Mouse (Mus musculus) adrenal gland, postnatal 14 days (tissue): Measurements from ENCODE around the gene Zfp668. TPM values are rescaled to one million over a fixed set of nuclear protein-coding genes. Genes with fewer than 3 reads are reported as not detected.

Source experiments
- DNase-seq: peaks from one replicate; pipeline ENCODE4 v3.0.0; 2021; ENCODE audit warnings: mixed read lengths
- total RNA-seq: library from RNA; stranded (reverse); gene quantifications from 2 replicates; pipeline ENCODE4 v1.2.3, GENCODE M21; 2021

Gene Zfp668
- total RNA-seq, 1 experiment from 2014 or later = 8.3 TPM

DNA sequence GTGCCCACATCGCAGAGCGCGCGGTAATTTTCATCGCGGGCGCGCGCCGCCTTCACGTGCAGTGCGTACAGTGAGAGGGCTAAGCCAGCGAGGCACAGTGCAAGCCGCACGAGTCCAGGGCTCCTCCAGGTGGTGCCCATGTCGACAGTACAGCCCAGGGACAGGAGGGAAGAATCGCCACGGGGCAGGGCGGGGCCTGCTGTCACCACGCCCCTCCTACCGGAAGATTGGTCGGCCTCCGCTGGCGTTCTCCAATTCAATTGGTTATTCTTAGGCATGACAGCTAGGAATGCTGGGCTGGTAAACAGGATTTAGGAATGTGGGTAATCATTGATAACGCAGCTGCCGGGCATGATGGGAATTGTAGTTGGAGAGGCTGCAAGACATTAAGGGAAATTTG is 18.8 kb upstream of the Zfp668 start, which contains the start of the genes Gm21974 and Vkorc1:
Gm21974 (minus strand) TSS at position 13 of the 400 bp plus-strand sequence.
Vkorc1 (minus strand) TSS at position 176 of the 400 bp plus-strand sequence.
- DNase-seq = peak; percentile 96

DNA sequence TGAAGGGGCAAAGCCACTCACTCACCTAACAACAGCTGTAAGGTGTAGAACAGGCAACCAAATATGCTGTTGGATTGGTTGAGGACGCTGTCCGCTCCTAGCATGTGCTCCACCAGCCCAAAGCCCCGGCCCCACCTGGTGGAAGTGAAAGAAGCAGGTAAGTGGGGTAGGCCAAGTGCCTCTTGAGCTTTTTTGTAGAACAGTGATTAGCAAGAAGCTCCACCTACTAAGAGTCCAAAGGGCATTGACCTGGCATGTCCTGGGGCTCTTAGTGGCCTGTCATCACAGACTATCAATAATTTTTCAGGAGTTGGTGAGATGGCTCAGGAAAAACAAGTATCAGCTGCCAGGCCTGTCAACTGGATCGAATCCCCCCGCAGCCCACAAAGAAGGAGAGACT is 17.9 kb upstream of the Zfp668 start:
- DNase-seq = no peak

DNA sequence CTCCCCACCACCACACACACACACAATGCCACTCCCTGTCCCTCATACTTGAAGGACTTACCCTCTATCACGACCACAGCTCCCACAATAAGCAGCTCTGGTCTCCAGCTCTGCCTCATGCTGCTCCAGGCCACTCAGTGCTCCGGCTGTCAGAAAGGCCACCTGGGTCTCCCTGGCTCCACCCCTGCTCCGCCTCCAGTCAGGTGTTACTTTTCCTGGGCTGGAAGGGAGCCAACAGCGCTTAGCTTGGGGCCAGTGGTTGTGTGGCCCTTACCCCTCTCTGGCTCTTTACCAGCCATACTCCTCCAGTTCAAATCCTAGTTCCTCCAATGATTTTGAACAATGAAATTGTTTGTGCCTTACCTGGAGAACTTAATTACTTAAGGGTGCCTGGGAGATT is 14.2 kb upstream of the Zfp668 start, which contains the start of gene Prss53:
Prss53 (minus strand) TSS at position 173 of the 400 bp plus-strand sequence.
- no peak for DNase-seq

- no peak for DNase-seq
Observed at GRCm38 (mm10) chr7:127888821-127889220, 12.2 kb upstream of the Zfp668 start.

- DNase-seq = no peak
Observed at GRCm38 (mm10) chr7:127887781-127888180, 11.2 kb upstream of the Zfp668 start.

DNA sequence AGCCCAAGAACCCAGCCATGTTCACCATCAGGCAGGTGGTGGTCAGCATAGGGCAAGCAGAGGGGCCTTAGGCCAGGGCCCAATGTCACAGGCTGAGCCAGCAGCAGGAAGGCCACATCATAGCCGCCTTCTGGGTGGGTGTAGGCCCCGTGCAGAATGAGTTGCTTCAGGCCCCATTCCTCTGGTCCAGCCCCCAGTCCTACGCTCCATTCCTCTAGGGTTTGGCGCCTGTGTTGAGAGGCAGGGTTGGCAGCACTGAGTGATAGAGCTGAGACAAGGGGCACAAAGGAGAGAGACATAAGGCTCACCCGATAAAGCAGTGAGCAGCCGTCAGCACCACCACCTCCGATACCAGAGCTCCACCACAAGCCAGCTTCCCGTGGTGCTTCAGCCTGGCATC is 10.6 kb upstream of the Zfp668 start:
- no peak for DNase-seq

DNA sequence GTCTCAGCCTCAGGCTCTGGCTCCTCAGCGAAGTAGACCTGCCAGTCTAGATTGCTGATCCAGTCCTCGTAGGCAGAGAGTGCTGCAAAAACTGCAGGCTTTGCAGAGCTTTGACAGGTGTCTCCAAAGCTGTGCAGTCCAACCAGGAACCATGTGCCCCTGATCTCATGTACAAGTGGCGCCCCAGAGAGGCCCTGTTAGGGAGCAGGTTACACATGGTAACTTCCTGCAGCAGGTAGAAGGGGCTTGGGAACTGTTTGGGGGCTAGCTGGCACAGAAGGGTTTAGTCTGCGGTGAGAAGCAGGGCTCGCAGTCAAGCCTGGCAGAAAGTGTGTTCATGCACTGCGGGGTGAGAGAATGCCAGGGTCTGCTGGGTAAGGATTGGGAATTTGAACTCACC is 9.9 kb upstream of the Zfp668 start:
- DNase-seq = no peak

GRCm38 (mm10) chr7:127885951-127886350 is 9.3 kb upstream of the Zfp668 start:
- DNase-seq = peak; percentile 52

DNA sequence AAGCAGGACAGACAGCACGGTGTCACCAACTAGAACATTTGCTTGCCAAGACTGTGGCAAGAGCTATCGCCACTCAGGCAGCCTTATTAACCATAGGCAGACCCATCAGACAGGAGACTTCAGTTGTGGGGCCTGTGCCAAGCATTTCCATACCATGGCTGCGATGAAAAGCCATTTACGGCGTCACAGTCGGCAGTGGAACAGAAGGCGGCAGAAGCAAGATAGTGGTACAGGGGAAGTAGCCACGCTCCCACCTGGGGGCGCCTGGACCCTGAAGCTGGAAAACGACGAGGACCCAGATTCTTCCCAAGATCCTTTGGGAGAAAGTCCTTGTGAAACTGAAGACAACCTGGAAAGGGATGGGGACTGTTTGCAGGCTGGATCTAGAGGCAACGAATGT is 3.8 kb upstream of the Zfp668 start:
- DNase-seq = no peak

GRCm38 (mm10) chr7:127879301-127879700 is 2.7 kb upstream of the Zfp668 start:
- no peak for DNase-seq

GRCm38 (mm10) chr7:127876041-127876466 is 574 bp downstream of the Zfp668 start, which contains the start of gene Zfp646:
Gene Zfp646 (plus strand): TSS chr7:127876221.
- peak; percentile 88 for DNase-seq

GRCm38 (mm10) chr7:127875627-127876001 is 1.0 kb downstream of the Zfp668 start:
- peak; percentile 94 for DNase-seq

- DNase-seq = no peak
Observed at GRCm38 (mm10) chr7:127874812-127875626, 1.6 kb downstream of the Zfp668 start.

DNA sequence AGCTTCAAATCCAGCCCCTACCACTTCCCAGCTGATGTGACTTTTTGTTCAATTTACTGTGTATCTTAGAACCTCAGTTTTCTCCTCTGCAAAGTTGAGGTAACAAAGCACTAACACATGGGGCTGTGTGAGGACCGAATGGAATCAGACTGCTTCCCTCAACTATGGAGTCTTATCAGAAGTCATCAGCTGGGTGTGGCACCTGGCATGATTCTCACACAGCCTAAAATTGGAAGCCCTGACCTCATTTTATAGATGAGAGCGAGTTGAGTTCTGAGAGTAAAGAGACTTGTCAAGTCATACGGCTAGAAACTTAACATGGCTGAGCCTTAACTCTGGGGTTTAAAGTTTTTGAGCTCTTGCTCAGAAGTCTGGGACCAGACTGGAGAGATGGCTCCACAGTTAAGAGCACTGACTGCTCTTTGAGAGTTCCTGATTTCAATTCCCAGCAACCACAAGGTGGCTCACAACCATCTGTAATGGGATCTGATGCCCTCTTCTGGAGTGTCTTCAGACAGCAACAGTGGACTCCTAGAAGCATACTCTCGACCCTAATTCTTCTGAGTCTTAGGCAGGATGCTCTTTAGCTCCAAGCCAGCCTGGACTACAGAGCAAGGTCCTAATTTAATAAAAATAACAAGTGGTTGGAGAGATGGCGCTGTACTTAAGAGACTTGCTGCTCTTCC is 6.3 kb downstream of the Zfp668 start:
- DNase-seq = no peak

DNA sequence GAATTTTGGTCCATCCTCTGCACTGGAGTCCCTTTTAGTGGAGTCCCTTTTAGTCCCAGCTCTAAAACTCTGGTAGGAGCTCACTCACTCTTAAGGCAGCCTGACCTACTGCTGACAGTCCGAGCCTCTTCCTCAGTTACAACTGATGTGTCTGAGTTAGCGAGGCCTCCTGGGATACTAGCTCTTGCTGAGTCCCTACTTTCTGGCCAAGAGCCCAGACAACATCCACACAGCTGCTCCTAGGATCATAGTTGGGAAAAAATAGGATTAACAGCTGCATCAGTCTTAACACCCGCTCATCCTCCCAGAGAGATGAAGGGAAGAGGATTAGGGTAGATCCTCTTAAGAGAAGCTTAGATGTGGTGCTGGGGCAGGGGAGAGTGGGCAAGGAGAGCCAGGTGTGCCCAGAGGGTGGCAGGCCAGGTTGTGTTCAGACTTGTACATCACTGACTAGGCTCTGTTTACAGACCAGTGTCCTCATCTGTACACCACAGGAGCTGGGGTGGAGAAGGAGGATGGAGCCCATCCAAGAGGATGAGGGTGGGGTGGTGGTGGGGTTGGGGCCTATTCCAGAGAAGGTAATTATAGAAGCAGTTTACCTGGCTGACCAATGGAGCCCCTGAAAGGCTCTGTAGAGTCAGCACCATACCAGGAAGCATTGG is 7.3 kb downstream of the Zfp668 start:
- DNase-seq = no peak

DNA sequence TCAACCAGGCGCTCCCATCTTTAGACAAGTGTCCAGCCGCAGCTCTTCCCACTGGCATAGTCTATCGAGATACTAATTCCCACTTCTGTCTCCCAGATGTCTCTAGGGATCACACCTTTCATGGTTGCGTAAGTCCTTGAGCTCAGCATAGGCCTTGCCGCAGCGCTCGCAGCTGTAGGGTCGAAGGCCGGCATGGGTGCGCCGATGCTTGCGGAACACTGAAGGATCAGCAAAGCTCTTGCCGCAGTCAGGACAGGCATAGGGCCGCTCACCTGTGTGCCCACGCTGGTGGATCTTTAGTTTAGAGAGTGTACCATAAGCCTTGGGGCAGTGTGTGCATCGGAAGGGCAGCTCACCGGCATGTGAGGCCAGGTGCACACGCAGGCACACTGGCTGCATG is 9.0 kb downstream of the Zfp668 start:
- DNase-seq = no peak

- no peak for DNase-seq
Observed at GRCm38 (mm10) chr7:127866434-127866833, 10.2 kb downstream of the Zfp668 start.

- no peak for DNase-seq
Observed at GRCm38 (mm10) chr7:127858258-127858657, 18.4 kb downstream of the Zfp668 start.

DNA sequence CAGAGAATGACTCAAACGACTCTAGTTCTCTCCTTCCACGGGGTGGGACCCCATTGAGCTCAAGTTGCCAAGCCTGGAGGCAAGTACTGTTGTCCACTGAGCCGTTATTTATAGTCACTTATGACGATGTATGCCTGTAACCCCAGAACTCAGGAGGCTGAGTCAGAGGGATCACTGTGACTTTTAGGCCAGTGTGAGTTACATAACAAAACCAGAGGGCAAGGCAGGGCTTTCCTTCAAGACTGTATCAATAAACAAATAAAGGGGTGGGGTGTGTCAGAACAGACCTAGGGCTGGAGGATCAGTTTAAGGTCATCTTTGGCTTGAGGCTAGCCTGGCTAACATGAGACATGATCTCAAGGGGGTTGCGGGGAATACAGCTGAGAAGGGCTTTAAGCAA is 25.7 kb downstream of the Zfp668 start:
- DNase-seq = no peak

DNA sequence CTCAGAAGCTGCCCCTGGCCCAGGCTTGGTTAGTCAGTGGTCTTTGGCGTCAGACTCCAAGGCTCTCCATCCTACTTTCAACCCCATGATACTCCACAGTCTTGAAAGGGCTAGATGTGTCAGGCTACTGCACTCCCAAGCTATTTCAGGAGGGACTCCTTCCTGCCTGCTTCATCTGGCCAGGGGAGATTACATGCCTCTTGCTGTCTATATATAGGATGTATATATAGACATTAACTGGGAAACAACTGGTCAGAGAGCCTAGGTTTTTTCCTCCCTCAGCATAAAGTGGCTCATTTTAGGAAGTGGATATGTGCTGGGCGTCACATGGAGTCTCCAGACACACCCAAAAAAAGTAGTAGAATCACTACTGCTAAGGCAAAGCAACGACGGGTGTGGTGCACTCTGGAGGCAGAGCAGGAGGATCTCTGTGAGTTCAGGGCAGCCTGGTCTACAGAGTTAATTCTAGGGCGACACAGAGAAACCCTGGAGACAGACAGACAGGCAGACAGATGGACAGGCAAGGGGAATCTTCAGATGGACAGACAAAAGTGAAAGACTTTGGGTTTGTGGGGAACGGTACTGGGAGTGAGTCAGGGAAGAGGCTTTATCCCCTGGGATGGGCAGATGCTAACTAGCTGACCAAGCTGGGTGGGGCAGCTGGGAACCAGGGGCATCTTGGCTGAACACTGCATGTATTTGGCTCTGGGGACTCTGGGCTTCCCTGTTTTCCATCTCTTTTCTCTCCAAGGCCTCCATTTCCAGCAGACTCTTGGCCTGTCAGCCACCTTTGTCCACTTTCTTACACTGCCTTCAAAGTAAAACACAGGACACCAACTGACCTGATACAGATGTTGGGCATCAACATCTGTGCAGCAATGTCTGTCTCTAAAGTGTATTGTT is 26.4 kb downstream of the Zfp668 start:
- no peak for DNase-seq

DNA sequence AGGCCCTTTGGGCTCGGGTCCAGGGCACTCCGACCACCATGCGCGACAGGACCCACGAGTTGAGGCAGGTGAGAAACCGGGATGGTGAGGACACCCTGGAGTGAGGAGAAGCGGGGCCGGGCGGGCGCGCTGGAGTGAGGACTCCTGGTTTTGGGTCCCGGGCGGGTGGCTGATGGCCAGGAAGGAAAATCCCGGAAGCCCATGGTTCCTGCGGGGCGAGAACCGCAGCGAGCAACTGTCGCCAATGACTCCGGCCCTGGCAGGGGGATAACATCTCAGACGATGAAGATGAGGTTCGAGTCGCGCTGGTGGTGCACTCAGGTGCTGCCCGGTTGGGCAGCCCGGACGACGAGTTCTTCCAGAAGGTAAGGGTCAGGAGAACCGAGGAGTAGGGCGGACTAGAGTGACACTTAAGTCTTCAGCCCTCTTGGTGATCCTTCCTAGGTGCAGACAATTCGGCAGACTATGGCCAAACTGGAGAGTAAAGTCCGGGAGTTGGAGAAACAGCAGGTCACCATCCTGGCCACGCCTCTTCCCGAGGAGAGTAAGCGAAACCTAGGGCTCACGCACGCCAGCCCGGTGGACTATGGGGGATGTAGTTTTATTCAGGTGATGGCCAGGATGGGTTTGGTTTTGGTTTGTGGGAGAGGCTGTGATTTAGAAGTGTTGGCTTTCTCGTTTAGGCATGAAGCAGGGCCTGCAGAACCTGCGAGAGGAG is 34.5 kb downstream of the Zfp668 start:
- peak; percentile 88 for DNase-seq
